Mouse (Mus musculus): ENCODE data around the gene Actn3. TPM values are rescaled to one million over a fixed set of nuclear protein-coding genes. Genes with fewer than 3 reads are reported as not detected.

The Actn3 gene
- polyA plus RNA-seq, 1 experiment from 2014 or later, result 0.56 TPM

DNA sequence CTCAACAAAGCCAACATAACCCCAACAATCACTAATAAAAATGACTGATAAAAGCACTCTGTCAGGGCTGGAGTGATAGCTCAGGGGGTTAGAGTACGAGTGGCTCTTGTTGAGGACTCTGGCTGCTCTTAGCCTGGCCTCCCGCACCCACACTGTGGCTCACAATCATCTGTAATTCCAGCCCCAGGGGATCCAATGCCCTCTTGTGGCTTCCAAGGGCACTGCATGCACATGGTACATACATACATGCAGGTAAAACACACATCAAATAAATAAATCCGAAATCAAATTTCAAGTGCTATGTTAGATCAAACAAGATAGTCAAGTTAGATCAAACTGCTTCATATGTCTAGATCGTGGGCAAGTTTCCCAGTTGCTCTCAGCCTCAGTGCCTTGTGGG is 30.4 kb upstream of the Actn3 start:
- no peaks in the 10 kb centered on the region for H3K4me1 ChIP-seq (replicated peaks; ENCODE audit: control insufficient read depth, insufficient read depth, low read length)
- no peak for ATAC-seq
- 85% methylated on average over 4 of the region's 4 CpGs for WGBS
- no peak overlapping the region for H3K4me2 ChIP-seq (replicated peaks; ENCODE audit: low read depth)
- no peak overlapping the region for H3K27ac ChIP-seq (ENCODE audit: low read depth, low read length)
- H3K9me3 ChIP-seq (ENCODE audit: control insufficient read depth), result no peaks in the 10 kb centered on the region
- H3K4me3 ChIP-seq (ENCODE audit: low read depth, low read length), result no peak overlapping the region
- no peak overlapping the region for H3K9ac ChIP-seq (ENCODE audit: low read depth, low read length)
- peak; percentile 78 for TF ChIP-seq CTCF (IDR thresholded peaks at IDR 0.05; ENCODE audit: low read depth)
- no peaks in the 10 kb centered on the region for H3K27me3 ChIP-seq (replicated peaks; ENCODE audit: control insufficient read depth, insufficient read depth, low read length)
- H3K36me3 ChIP-seq (ENCODE audit: control insufficient read depth, insufficient read depth), result peaks cover 58% of the 10 kb centered on the region

DNA sequence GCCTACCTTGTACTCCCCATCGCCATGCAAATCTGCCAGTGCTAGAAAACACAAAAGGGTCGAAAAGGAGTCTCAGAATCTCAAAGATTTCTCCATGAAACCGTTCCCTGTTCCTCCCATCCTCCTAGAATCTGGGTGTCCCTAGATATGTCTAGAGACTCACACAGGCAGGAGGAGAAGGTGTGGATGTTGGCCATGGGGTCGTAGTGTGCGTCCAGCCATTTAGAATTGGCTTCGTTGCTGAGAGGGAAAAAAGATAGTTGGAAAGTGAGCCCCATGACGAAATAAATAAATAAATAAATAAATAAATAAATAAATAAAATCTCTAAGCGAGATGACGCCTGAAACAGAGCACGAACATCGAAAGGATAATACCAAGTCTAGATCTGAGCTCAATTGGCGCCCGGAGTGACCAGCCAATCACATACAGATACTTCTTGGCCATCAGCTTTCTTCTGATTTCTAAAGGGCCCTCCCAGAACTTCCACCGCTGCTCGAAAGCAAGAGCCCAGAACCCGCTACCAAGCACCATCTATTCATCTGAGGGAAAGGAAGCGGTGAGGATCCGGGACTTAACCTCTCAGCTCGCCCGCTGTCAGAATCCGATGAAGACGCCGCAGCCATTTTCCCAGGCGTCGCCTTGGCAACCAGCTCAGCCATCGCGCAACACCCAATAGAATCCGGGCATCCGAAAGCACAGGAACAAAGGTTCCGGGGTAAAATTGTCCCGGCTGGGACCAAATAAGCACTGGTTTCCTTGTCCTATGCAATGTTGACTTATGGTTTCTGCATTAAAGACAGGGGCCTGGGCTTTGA is 28.5 kb upstream of the Actn3 start, which contains the start of gene Bbs1:
TSS of gene Bbs1 (minus strand) at position 650 of the 816 bp plus-strand sequence.
- peak; percentile 63; the same call in 1 of the 2 replicates for ATAC-seq
- peak within 1 kb of the TSS; percentile 91 for H3K4me2 ChIP-seq (replicated peaks; ENCODE audit: low read depth)
- no peak for TF ChIP-seq CTCF (IDR thresholded peaks at IDR 0.05; ENCODE audit: low read depth)
- H3K4me1 ChIP-seq (replicated peaks; ENCODE audit: control insufficient read depth, insufficient read depth, low read length), result no peaks in the 10 kb centered on the region
- peaks cover 41% of the 10 kb centered on the region for H3K36me3 ChIP-seq (ENCODE audit: control insufficient read depth, insufficient read depth)
- WGBS, result 7% methylated on average over 31 of the region's 31 CpGs
- peak within 1 kb of the TSS; percentile 54 for H3K9ac ChIP-seq (ENCODE audit: low read depth, low read length)
- H3K27ac ChIP-seq (ENCODE audit: low read depth, low read length), result no peak within 1 kb of the TSS
- H3K4me3 ChIP-seq (ENCODE audit: low read depth, low read length), result peak within 1 kb of the TSS; percentile 70
- H3K27me3 ChIP-seq (replicated peaks; ENCODE audit: control insufficient read depth, insufficient read depth, low read length), result no peaks in the 10 kb centered on the region
- no peaks in the 10 kb centered on the region for H3K9me3 ChIP-seq (ENCODE audit: control insufficient read depth)

DNA sequence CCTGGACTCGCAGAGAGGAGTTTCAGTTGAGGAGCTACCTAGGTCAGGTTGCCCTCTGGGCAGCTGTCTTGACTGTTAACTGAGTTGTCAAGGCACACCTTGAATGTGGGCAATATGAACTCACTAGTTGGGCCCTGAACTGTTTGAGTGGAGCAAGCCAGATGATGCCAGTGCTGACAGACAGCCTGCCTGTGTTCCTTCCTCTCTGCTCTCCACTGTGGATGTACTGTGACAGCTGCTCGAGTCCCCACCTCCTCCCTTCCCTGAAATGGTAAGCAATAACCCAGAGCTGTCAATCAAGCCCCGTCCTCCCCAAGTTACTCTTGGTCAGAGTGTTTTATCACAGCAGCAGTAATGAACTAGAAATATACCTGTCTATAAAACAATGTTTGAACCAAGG is 22.2 kb upstream of the Actn3 start:
- no peak for ATAC-seq
- no peaks in the 10 kb centered on the region for H3K27me3 ChIP-seq (replicated peaks; ENCODE audit: control insufficient read depth, insufficient read depth, low read length)

DNA sequence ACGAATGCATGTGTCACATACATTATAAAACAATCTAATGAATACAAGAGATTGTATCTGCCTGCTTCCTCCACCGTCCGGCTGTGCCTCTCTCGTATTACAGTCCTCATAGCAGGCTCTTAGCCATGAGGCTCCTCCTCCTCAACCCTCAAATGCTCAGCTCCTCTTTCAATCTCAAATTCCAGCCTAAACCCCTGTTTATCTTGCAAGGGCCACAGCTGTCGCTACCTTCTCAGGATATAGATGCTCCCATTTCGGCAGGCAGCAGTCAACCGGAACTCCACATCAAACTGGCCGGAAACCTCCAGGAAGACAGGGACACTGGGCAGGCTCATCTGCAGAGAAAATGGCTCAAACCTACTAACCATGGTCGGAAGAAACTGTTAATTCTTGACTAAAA is 21.3 kb upstream of the Actn3 start:
- Histone ChIP-seq H3K36me3 (ENCODE audit: control insufficient read depth, insufficient read depth) (no peaks in the 10 kb centered on the region), H3K27ac (ENCODE audit: low read depth, low read length) (no peak overlapping the region), H3K4me2 (replicated peaks; ENCODE audit: low read depth) (no peak overlapping the region), H3K4me1 (replicated peaks; ENCODE audit: control insufficient read depth, insufficient read depth, low read length) (no peaks in the 10 kb centered on the region), H3K4me3 (ENCODE audit: low read depth, low read length) (no peak overlapping the region), H3K9ac (ENCODE audit: low read depth, low read length) (no peak overlapping the region), H3K27me3 (replicated peaks; ENCODE audit: control insufficient read depth, insufficient read depth, low read length) (no peaks in the 10 kb centered on the region), H3K9me3 (ENCODE audit: control insufficient read depth) (no peaks in the 10 kb centered on the region)
- no peak for ATAC-seq
- WGBS, result 78% methylated on average over 9 of the region's 9 CpGs
- no peak for TF ChIP-seq CTCF (IDR thresholded peaks at IDR 0.05; ENCODE audit: low read depth)

More for the DNA sequence above, 22.2 kb upstream of the Actn3 start:
- H3K9ac ChIP-seq (ENCODE audit: low read depth, low read length), result no peak overlapping the region
- WGBS, result 74% methylated on average over 3 of the region's 3 CpGs
- no peaks in the 10 kb centered on the region for H3K36me3 ChIP-seq (ENCODE audit: control insufficient read depth, insufficient read depth)
- H3K27ac ChIP-seq (ENCODE audit: low read depth, low read length), result no peak overlapping the region
- H3K4me1 ChIP-seq (replicated peaks; ENCODE audit: control insufficient read depth, insufficient read depth, low read length), result no peaks in the 10 kb centered on the region
- H3K9me3 ChIP-seq (ENCODE audit: control insufficient read depth), result no peaks in the 10 kb centered on the region
- H3K4me3 ChIP-seq (ENCODE audit: low read depth, low read length), result no peak overlapping the region
- H3K4me2 ChIP-seq (replicated peaks; ENCODE audit: low read depth), result no peak overlapping the region
- no peak for TF ChIP-seq CTCF (IDR thresholded peaks at IDR 0.05; ENCODE audit: low read depth)

DNA sequence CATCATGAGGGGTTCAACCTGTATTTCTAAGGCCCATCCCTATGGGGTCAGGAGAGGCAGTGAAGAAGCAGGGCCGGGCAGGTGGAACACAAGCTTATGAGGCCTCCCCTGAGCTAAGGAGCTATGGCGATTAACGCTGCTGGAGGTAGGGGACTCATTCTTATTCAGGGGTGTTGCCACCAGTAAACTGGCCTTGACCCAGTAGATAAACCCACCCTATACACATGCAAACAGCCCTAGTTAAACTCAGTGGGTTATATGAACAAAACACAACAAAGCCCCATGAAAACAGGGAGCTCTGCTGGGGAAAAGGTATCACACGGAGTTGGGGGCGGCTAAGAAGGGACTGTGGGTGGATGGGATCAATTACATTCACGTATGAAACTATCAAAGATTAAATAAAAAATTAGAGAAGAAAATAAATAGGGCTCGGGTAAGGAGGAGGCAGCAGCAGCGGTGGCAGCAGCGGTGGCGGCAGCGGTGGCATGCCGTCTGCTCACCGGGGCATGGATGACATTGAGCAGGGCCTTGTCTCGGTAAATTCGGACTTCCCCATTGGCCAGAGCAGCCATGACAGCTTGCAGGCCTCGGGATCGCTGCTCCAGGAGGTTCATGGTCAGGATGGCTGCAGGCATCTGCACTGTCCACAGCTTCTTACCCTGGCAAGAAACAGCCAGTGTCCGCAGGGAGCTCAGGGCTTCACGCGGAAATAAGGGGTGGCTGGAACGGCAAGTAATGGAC is 19.2 kb upstream of the Actn3 start:
- Histone ChIP-seq H3K4me2 (replicated peaks; ENCODE audit: low read depth) (no peak overlapping the region), H3K4me1 (replicated peaks; ENCODE audit: control insufficient read depth, insufficient read depth, low read length) (no peaks in the 10 kb centered on the region), H3K27me3 (replicated peaks; ENCODE audit: control insufficient read depth, insufficient read depth, low read length) (no peaks in the 10 kb centered on the region), H3K9me3 (ENCODE audit: control insufficient read depth) (no peaks in the 10 kb centered on the region), H3K36me3 (ENCODE audit: control insufficient read depth, insufficient read depth) (no peaks in the 10 kb centered on the region), H3K27ac (ENCODE audit: low read depth, low read length) (no peak overlapping the region), H3K4me3 (ENCODE audit: low read depth, low read length) (no peak overlapping the region), H3K9ac (ENCODE audit: low read depth, low read length) (no peak overlapping the region)
- no peak for ATAC-seq
- no peak for TF ChIP-seq CTCF (IDR thresholded peaks at IDR 0.05; ENCODE audit: low read depth)
- 62% methylated on average over 21 of the region's 21 CpGs for WGBS

DNA sequence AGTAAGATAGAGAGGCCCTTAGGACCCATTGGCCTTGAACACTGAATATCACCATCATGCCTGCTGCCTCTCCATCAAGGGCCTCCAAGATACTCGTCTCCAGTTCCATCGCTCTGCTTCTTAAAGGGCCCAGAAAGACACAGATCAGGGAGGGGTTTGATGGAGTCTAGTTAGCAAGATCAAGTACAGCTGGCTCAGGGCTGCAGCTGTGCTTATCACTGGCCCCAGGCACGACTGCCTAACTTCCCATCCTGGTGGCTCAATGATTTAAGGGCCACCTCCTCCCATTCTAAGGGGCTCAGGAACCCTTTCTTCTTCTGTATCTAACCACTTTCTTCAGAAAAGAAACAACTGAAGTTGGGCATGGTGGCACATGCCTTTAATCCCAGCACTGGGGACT is 14.1 kb upstream of the Actn3 start:
- no peak for ATAC-seq
- H3K36me3 ChIP-seq (ENCODE audit: control insufficient read depth, insufficient read depth), result no peaks in the 10 kb centered on the region
- no peak overlapping the region for H3K9ac ChIP-seq (ENCODE audit: low read depth, low read length)
- no peaks in the 10 kb centered on the region for H3K9me3 ChIP-seq (ENCODE audit: control insufficient read depth)
- no peak overlapping the region for H3K27ac ChIP-seq (ENCODE audit: low read depth, low read length)
- WGBS, result 68% methylated on average over 3 of the region's 3 CpGs
- no peaks in the 10 kb centered on the region for H3K4me1 ChIP-seq (replicated peaks; ENCODE audit: control insufficient read depth, insufficient read depth, low read length)
- no peak overlapping the region for H3K4me3 ChIP-seq (ENCODE audit: low read depth, low read length)
- H3K4me2 ChIP-seq (replicated peaks; ENCODE audit: low read depth), result no peak overlapping the region
- H3K27me3 ChIP-seq (replicated peaks; ENCODE audit: control insufficient read depth, insufficient read depth, low read length), result no peaks in the 10 kb centered on the region
- TF ChIP-seq CTCF (IDR thresholded peaks at IDR 0.05; ENCODE audit: low read depth), result no peak

Data from intestine, postnatal 0 days (tissue).